Mouse (Mus musculus): ENCODE measurements around the gene Glt6d1. TPM values are rescaled to one million over a fixed set of nuclear protein-coding genes. Genes with fewer than 3 reads are reported as not detected.

Glt6d1 gene
- polyA plus RNA-seq, 1 experiment from 2014 or later: not detected

DNA sequence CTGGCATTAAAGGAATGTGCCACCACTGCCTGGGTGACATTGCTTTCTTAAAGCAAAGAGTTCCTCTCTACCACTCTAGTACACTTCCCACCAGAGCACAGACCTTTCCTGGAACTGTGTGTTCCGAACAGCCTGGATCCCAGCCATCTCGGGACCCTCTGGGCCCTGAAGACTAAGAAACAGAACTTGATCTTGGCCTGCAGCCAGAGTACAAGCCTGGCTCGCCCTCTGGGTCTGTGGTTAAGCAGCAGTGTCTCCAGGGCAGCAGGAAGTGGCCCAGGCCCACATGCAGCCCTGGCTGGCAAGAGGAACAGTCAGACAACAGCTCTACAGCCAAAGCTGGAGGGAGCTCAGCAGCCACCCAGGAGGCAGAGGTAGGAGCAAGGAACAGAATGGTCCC, 37.0 kb upstream of the Glt6d1 start:
- H3K4me3 ChIP-seq (ENCODE audit: low read depth, low read length): no peak overlapping the region
- no peak overlapping the region for H3K27ac ChIP-seq (ENCODE audit: low read depth, low read length)
- ATAC-seq (replicated peaks; ENCODE audit: insufficient number of reproducible peaks, low FRiP score, low TSS enrichment): no peak
- H3K36me3 ChIP-seq (ENCODE audit: control insufficient read depth, insufficient read depth, low read length): no peaks in the 10 kb centered on the region
- H3K4me2 ChIP-seq: no peak overlapping the region
- H3K9ac ChIP-seq (ENCODE audit: low read depth, low read length): no peak overlapping the region
- H3K9me3 ChIP-seq (replicated peaks; ENCODE audit: control insufficient read depth, low read length): no peaks in the 10 kb centered on the region
- no peaks in the 10 kb centered on the region for H3K27me3 ChIP-seq (ENCODE audit: control insufficient read depth, insufficient read depth, low read length)
- H3K4me1 ChIP-seq (ENCODE audit: control insufficient read depth, insufficient read depth, low read length): no peaks in the 10 kb centered on the region
- WGBS (ENCODE audit: insufficient replicate concordance): 53% methylated on average over 3 of the region's 3 CpGs

DNA sequence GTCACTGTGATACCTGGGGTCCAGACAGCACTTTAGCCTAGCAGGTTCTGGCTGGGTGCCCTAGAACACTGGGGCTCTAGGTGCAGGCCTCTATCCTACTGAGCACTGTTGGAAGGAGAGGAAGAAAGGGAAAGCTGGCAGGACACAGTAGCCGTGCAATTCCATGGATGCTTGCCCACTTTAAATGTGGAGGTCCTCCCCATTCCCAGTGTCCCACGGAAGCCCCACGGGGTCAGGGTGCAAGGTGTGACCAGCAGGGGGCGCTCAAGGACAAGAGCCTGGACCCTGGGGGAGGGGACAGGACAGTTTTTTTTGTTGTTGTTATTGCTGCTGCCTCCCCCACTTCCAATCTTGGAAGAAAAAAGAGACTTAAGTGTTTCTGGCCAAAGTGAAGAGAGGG, 34.7 kb upstream of the Glt6d1 start:
- 16% methylated on average over 4 of the region's 4 CpGs for WGBS (ENCODE audit: insufficient replicate concordance)
- Histone ChIP-seq H3K4me2 (no peak overlapping the region), H3K9ac (ENCODE audit: low read depth, low read length) (no peak overlapping the region), H3K36me3 (ENCODE audit: control insufficient read depth, insufficient read depth, low read length) (no peaks in the 10 kb centered on the region), H3K4me3 (ENCODE audit: low read depth, low read length) (no peak overlapping the region), H3K4me1 (ENCODE audit: control insufficient read depth, insufficient read depth, low read length) (no peaks in the 10 kb centered on the region), H3K9me3 (replicated peaks; ENCODE audit: control insufficient read depth, low read length) (no peaks in the 10 kb centered on the region), H3K27ac (ENCODE audit: low read depth, low read length) (no peak overlapping the region), H3K27me3 (ENCODE audit: control insufficient read depth, insufficient read depth, low read length) (no peaks in the 10 kb centered on the region)
- ATAC-seq (replicated peaks; ENCODE audit: insufficient number of reproducible peaks, low FRiP score, low TSS enrichment): no peak

- H3K4me1 ChIP-seq (ENCODE audit: control insufficient read depth, insufficient read depth, low read length): no peaks in the 10 kb centered on the region
- ATAC-seq (replicated peaks; ENCODE audit: insufficient number of reproducible peaks, low FRiP score, low TSS enrichment): no peak
- no peak within 1 kb of the TSS for H3K9ac ChIP-seq (ENCODE audit: low read depth, low read length)
- H3K9me3 ChIP-seq (replicated peaks; ENCODE audit: control insufficient read depth, low read length): no peaks in the 10 kb centered on the region
- H3K27ac ChIP-seq (ENCODE audit: low read depth, low read length): no peak within 1 kb of the TSS
- no peaks in the 10 kb centered on the region for H3K36me3 ChIP-seq (ENCODE audit: control insufficient read depth, insufficient read depth, low read length)
- peaks cover 9% of the 10 kb centered on the region; the same call in 1 of the 2 replicates for H3K27me3 ChIP-seq (ENCODE audit: control insufficient read depth, insufficient read depth, low read length)
- H3K4me2 ChIP-seq: no peak within 1 kb of the TSS
- H3K4me3 ChIP-seq (ENCODE audit: low read depth, low read length): no peak within 1 kb of the TSS
- WGBS (ENCODE audit: insufficient replicate concordance): 79% methylated on average over 16 of the region's 16 CpGs
These were observed 31.6 kb upstream of the Glt6d1 start, which contains the start of gene Sohlh1 for GRCm38 (mm10) chr2:25847226-25847625. Gene Sohlh1 (minus strand): TSS chr2:25847248.

GRCm38 (mm10) chr2:25846516-25846915, 30.9 kb upstream of the Glt6d1 start:
- WGBS (ENCODE audit: insufficient replicate concordance): 85% methylated on average over 8 of the region's 8 CpGs
- no peak for ATAC-seq (replicated peaks; ENCODE audit: insufficient number of reproducible peaks, low FRiP score, low TSS enrichment)
- no peak overlapping the region for H3K27ac ChIP-seq (ENCODE audit: low read depth, low read length)

GRCm38 (mm10) chr2:25844097-25844496, 28.4 kb upstream of the Glt6d1 start:
- no peak for ATAC-seq (replicated peaks; ENCODE audit: insufficient number of reproducible peaks, low FRiP score, low TSS enrichment)
- H3K9me3 ChIP-seq (replicated peaks; ENCODE audit: control insufficient read depth, low read length): no peaks in the 10 kb centered on the region
- no peak overlapping the region for H3K27ac ChIP-seq (ENCODE audit: low read depth, low read length)
- H3K9ac ChIP-seq (ENCODE audit: low read depth, low read length): no peak overlapping the region
- 84% methylated on average over 3 of the region's 3 CpGs for whole genome bisulfite sequencing (ENCODE audit: insufficient replicate concordance)
- no peaks in the 10 kb centered on the region for H3K36me3 ChIP-seq (ENCODE audit: control insufficient read depth, insufficient read depth, low read length)
- no peak overlapping the region for H3K4me2 ChIP-seq
- no peak overlapping the region for H3K4me3 ChIP-seq (ENCODE audit: low read depth, low read length)
- no peaks in the 10 kb centered on the region for H3K4me1 ChIP-seq (ENCODE audit: control insufficient read depth, insufficient read depth, low read length)
- peaks cover 9% of the 10 kb centered on the region; the same call in 1 of the 2 replicates for H3K27me3 ChIP-seq (ENCODE audit: control insufficient read depth, insufficient read depth, low read length)

More at GRCm38 (mm10) chr2:25846516-25846915, 30.9 kb upstream of the Glt6d1 start:
- H3K9ac ChIP-seq (ENCODE audit: low read depth, low read length): no peak overlapping the region
- H3K9me3 ChIP-seq (replicated peaks; ENCODE audit: control insufficient read depth, low read length): no peaks in the 10 kb centered on the region
- H3K4me1 ChIP-seq (ENCODE audit: control insufficient read depth, insufficient read depth, low read length): no peaks in the 10 kb centered on the region
- H3K36me3 ChIP-seq (ENCODE audit: control insufficient read depth, insufficient read depth, low read length): no peaks in the 10 kb centered on the region
- H3K4me3 ChIP-seq (ENCODE audit: low read depth, low read length): no peak overlapping the region
- H3K27me3 ChIP-seq (ENCODE audit: control insufficient read depth, insufficient read depth, low read length): peaks cover 9% of the 10 kb centered on the region; the same call in 1 of the 2 replicates
- no peak overlapping the region for H3K4me2 ChIP-seq

GRCm38 (mm10) chr2:25842758-25843157, 27.1 kb upstream of the Glt6d1 start:
- H3K27ac ChIP-seq (ENCODE audit: low read depth, low read length): no peak overlapping the region
- H3K4me3 ChIP-seq (ENCODE audit: low read depth, low read length): no peak overlapping the region
- WGBS (ENCODE audit: insufficient replicate concordance): 68% methylated on average over 1 of the region's 1 CpGs
- H3K4me1 ChIP-seq (ENCODE audit: control insufficient read depth, insufficient read depth, low read length): no peaks in the 10 kb centered on the region
- H3K9ac ChIP-seq (ENCODE audit: low read depth, low read length): no peak overlapping the region
- ATAC-seq (replicated peaks; ENCODE audit: insufficient number of reproducible peaks, low FRiP score, low TSS enrichment): no peak
- H3K9me3 ChIP-seq (replicated peaks; ENCODE audit: control insufficient read depth, low read length): no peaks in the 10 kb centered on the region
- no peak overlapping the region for H3K4me2 ChIP-seq
- peaks cover 9% of the 10 kb centered on the region; the same call in 1 of the 2 replicates for H3K27me3 ChIP-seq (ENCODE audit: control insufficient read depth, insufficient read depth, low read length)
- H3K36me3 ChIP-seq (ENCODE audit: control insufficient read depth, insufficient read depth, low read length): no peaks in the 10 kb centered on the region

DNA sequence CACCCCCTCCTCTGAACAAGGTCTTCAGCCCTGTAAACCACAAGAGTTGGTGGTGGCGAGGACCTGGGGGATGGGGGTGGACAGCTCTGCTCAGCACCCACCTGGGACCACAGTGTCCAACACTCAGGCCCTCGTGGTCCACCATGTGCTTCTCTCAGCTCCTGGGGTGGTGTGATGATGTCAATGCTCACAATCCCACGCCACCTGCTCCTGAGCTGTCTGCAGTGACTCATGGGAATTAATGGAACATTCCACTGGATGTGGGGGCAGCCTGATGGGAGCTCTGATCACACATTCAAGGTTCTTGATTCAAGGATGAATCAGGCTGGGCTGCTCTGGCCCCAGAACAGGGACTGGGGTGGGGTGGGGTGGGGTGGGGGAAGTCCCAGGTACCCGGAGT, 26.5 kb upstream of the Glt6d1 start:
- H3K9me3 ChIP-seq (replicated peaks; ENCODE audit: control insufficient read depth, low read length): no peaks in the 10 kb centered on the region
- no peak for ATAC-seq (replicated peaks; ENCODE audit: insufficient number of reproducible peaks, low FRiP score, low TSS enrichment)
- peaks cover 9% of the 10 kb centered on the region; the same call in 1 of the 2 replicates for H3K27me3 ChIP-seq (ENCODE audit: control insufficient read depth, insufficient read depth, low read length)
- no peak overlapping the region for H3K4me3 ChIP-seq (ENCODE audit: low read depth, low read length)
- no peaks in the 10 kb centered on the region for H3K36me3 ChIP-seq (ENCODE audit: control insufficient read depth, insufficient read depth, low read length)
- no peak overlapping the region for H3K9ac ChIP-seq (ENCODE audit: low read depth, low read length)
- whole genome bisulfite sequencing (ENCODE audit: insufficient replicate concordance): 51% methylated on average over 4 of the region's 4 CpGs
- H3K27ac ChIP-seq (ENCODE audit: low read depth, low read length): no peak overlapping the region
- no peak overlapping the region for H3K4me2 ChIP-seq
- no peaks in the 10 kb centered on the region for H3K4me1 ChIP-seq (ENCODE audit: control insufficient read depth, insufficient read depth, low read length)

GRCm38 (mm10) chr2:25836291-25836690, 20.6 kb upstream of the Glt6d1 start:
- ATAC-seq (replicated peaks; ENCODE audit: insufficient number of reproducible peaks, low FRiP score, low TSS enrichment): no peak
- 38% methylated on average over 5 of the region's 5 CpGs for WGBS (ENCODE audit: insufficient replicate concordance)
- Histone ChIP-seq H3K4me3 (ENCODE audit: low read depth, low read length) (no peak overlapping the region), H3K9ac (ENCODE audit: low read depth, low read length) (no peak overlapping the region), H3K27ac (ENCODE audit: low read depth, low read length) (no peak overlapping the region), H3K4me1 (ENCODE audit: control insufficient read depth, insufficient read depth, low read length) (no peaks in the 10 kb centered on the region), H3K9me3 (replicated peaks; ENCODE audit: control insufficient read depth, low read length) (no peaks in the 10 kb centered on the region), H3K27me3 (ENCODE audit: control insufficient read depth, insufficient read depth, low read length) (no peaks in the 10 kb centered on the region), H3K36me3 (ENCODE audit: control insufficient read depth, insufficient read depth, low read length) (no peaks in the 10 kb centered on the region), H3K4me2 (no peak overlapping the region)

GRCm38 (mm10) chr2:25830786-25831185, 15.1 kb upstream of the Glt6d1 start:
- H3K27ac ChIP-seq (ENCODE audit: low read depth, low read length): no peak overlapping the region
- ATAC-seq (replicated peaks; ENCODE audit: insufficient number of reproducible peaks, low FRiP score, low TSS enrichment): no peak
- WGBS (ENCODE audit: insufficient replicate concordance): 70% methylated on average over 3 of the region's 3 CpGs

More at GRCm38 (mm10) chr2:25830786-25831185, 15.1 kb upstream of the Glt6d1 start:
- Histone ChIP-seq H3K4me2 (no peak overlapping the region), H3K36me3 (ENCODE audit: control insufficient read depth, insufficient read depth, low read length) (no peaks in the 10 kb centered on the region), H3K4me3 (ENCODE audit: low read depth, low read length) (no peak overlapping the region), H3K4me1 (ENCODE audit: control insufficient read depth, insufficient read depth, low read length) (no peaks in the 10 kb centered on the region), H3K9ac (ENCODE audit: low read depth, low read length) (no peak overlapping the region), H3K27me3 (ENCODE audit: control insufficient read depth, insufficient read depth, low read length) (no peaks in the 10 kb centered on the region), H3K9me3 (replicated peaks; ENCODE audit: control insufficient read depth, low read length) (no peaks in the 10 kb centered on the region)

Measured in heart, embryonic 11.5 days (tissue).